Mouse (Mus musculus) forebrain, postnatal 0 days (tissue): ENCODE measurements around the gene 1700014D04Rik. TPM values are rescaled to one million over a fixed set of nuclear protein-coding genes. Genes with fewer than 3 reads are reported as not detected.
"Not testable (repeated sequence)": the region's sequence is repeated elsewhere in the genome, so short reads cannot be mapped to it uniquely, and the experiment has no call there.

Source experiments
- ATAC-seq: fragments of 200-750 bp; cut with Nextera tagmentation; 2 replicates; pipeline ENCODE4 v1.8.0; 2017; ENCODE audit warnings: mild to moderate bottlenecking, moderate library complexity
- DNase-seq: peaks from one replicate; pipeline ENCODE4 v3.0.0-alpha.2; 2015
- H3K27ac ChIP-seq: fragments of 300-500 bp; sonication (generic); 2 replicates; pipeline ENCODE4 v1.5.1; 2014; ENCODE audit warnings: low read depth, mild to moderate bottlenecking, antibody characterized with exemption, low read length, moderate library complexity, mixed read lengths
- H3K27me3 ChIP-seq: fragments of 300-500 bp; sonication (generic); 2 replicates; pipeline ENCODE4 v1.6.1; 2014; ENCODE audit warnings: mild to moderate bottlenecking, low read length, mixed read lengths; ENCODE audit not compliant: insufficient read depth
- H3K36me3 ChIP-seq: fragments of 300-500 bp; sonication (generic); 2 replicates; pipeline ENCODE4 v1.6.1; 2014; ENCODE audit warnings: mild to moderate bottlenecking, moderate library complexity; ENCODE audit not compliant: insufficient read depth
- H3K4me1 ChIP-seq: fragments of 300-500 bp; sonication (generic); 2 replicates; pipeline ENCODE4 v1.6.1; 2014; ENCODE audit warnings: antibody characterized with exemption; ENCODE audit not compliant: insufficient read depth
- H3K4me2 ChIP-seq: fragments of 300-500 bp; sonication (generic); 2 replicates; pipeline ENCODE4 v1.6.1; 2014; ENCODE audit warnings: low read depth, mild to moderate bottlenecking, moderate library complexity
- H3K4me3 ChIP-seq: fragments of 300-500 bp; sonication (generic); 2 replicates; pipeline ENCODE4 v1.5.1; 2014; ENCODE audit warnings: low read depth, low read length, mixed read lengths
- H3K9ac ChIP-seq: fragments of 300-500 bp; sonication (generic); 2 replicates; pipeline ENCODE4 v1.6.1; 2014; ENCODE audit warnings: mild to moderate bottlenecking
- H3K9me3 ChIP-seq: fragments of 300-500 bp; sonication (generic); 2 replicates; pipeline ENCODE4 v1.6.1; 2016; ENCODE audit warnings: low read length
- CTCF ChIP-seq: sonication (generic); IDR thresholded peaks from 2 replicates; pipeline ENCODE4 v1.5.1; 2016; ENCODE audit warnings: antibody characterized with exemption, control low read depth, low read depth
- WGBS: fragments of 180-500 bp; shearing (Covaris S2); extraction: QIAGEN DNeasy Blood & Tissue Kit; methylation state at CpG from one replicate; pipeline ENCODE4 v1.1.7; 2014; 5-methylcytosine and 5-hydroxymethylcytosine counted together
- polyA plus RNA-seq: library from polyadenylated mRNA; unstranded; fragments of >200 nt; fragmentation: Nextera tagmentation; extraction: Ambion mirVana; gene quantifications from 2 replicates; pipeline ENCODE4 v1.2.1, GENCODE M21; 2015
- total RNA-seq: library from RNA; depleted of rRNA; stranded (reverse); fragments of >200 nt; gene quantifications from 2 replicates; pipeline ENCODE4 v1.2.3, GENCODE M21; 2014; rRNA removed

Gene 1700014D04Rik
- total RNA-seq (0.24 and 0.31 TPM in 2 replicates), polyA plus RNA-seq (0.42 and 0.54 TPM in 2 replicates)

DNA sequence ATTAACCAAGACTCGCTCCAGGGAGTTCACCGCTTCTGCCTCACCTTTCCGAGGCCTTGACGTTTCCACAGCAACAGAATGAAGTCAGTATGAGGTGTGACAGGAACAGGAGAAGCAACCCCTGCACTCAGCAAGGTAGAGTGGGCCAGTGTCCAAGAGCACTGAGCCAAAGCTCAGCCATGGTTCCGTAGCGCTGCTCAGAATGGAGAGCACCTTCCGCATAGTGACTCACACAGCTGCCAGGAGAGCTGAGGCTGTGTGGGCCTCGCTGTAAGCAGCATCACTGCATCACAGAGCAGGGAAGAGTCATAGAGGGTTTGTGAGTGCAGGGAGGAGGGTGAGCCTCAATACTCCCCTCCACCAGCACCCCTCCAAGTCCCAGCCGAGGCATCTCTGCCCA is at the start of gene 1700014D04Rik:
Gene 1700014D04Rik (minus strand): TSS at position 42 of the 400 bp plus-strand sequence.
- no peaks in the 10 kb centered on the region for H3K27me3 ChIP-seq
- no peak within 1 kb of the TSS for H3K27ac ChIP-seq
- H3K4me2 ChIP-seq, result no peak within 1 kb of the TSS
- no peak for TF ChIP-seq CTCF
- no peaks in the 10 kb centered on the region for H3K4me1 ChIP-seq
- H3K9me3 ChIP-seq, result no peaks in the 10 kb centered on the region
- H3K4me3 ChIP-seq, result no peak within 1 kb of the TSS
- peak; percentile 51 for ATAC-seq
- DNase-seq, result no peak
- no peaks in the 10 kb centered on the region for H3K36me3 ChIP-seq
- no peak within 1 kb of the TSS for H3K9ac ChIP-seq
- 73% methylated on average over 9 of the region's 9 CpGs for WGBS

DNA sequence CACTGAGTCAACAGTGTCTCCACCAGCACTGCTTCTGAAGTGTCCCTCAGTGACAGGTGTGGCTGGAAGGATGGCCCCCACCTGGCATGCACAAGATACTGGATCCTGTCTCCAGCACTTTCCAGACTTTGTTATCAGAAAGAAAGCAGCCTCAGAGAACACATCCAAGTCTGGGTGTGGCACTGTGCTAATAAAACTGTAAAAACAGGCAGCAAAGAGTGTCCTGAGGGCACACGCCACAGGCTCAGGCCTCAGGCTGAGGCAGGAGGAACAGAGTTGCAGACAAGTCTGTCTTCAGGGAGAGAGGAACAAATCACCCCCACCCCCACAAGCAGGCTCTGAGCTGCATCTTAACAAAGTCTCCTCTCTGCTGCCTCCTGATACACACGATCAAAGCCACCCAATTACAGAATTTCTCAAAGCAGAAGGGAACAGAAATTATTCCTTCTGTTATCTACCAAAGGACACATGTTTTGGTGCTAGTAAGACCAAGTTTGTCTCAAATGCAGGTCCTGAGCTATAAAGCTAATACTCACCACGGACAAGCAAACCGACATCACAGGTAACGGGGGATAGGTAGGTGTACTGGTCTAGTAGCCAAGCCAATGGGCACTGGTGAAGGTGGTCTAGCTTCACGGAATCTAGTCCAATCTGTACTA is 49.4 kb upstream of the 1700014D04Rik start:
- TF ChIP-seq CTCF, result no peak
- DNase-seq, result no peak
- no peak for ATAC-seq
- Histone ChIP-seq H3K4me1 (no peaks in the 10 kb centered on the region), H3K9ac (no peak overlapping the region), H3K36me3 (peaks cover 91% of the 10 kb centered on the region), H3K4me2 (no peak overlapping the region), H3K9me3 (no peaks in the 10 kb centered on the region), H3K27ac (no peak overlapping the region), H3K4me3 (no peak overlapping the region), H3K27me3 (no peaks in the 10 kb centered on the region)
- 94% methylated on average over 6 of the region's 6 CpGs for WGBS

DNA sequence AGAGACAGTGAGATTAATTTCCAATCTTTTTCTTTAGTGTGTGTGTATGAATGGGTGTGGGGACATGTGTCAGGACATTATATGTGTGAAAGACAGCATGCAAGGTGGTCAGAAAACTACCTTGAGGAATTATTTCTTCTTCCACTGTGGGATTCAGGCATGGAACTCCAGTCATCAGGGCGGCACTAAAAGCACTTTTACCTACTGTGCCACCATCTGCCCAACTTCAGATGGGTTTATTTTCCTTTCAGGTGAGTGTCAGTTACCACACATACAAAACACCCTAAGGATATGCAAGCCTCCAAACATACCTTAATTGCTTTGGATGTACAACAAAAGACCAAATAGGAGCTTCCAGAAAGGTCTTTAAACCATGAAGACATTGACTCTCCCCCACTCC is 48.2 kb upstream of the 1700014D04Rik start:
- Histone ChIP-seq H3K4me3 (no peak overlapping the region), H3K27me3 (no peaks in the 10 kb centered on the region), H3K9me3 (no peaks in the 10 kb centered on the region), H3K36me3 (peaks cover 88% of the 10 kb centered on the region), H3K27ac (no peak overlapping the region), H3K9ac (no peak overlapping the region), H3K4me1 (no peaks in the 10 kb centered on the region), H3K4me2 (no peak overlapping the region)
- no peak for TF ChIP-seq CTCF
- WGBS, result 97% methylated on average over 1 of the region's 1 CpGs
- DNase-seq, result no peak
- no peak for ATAC-seq

DNA sequence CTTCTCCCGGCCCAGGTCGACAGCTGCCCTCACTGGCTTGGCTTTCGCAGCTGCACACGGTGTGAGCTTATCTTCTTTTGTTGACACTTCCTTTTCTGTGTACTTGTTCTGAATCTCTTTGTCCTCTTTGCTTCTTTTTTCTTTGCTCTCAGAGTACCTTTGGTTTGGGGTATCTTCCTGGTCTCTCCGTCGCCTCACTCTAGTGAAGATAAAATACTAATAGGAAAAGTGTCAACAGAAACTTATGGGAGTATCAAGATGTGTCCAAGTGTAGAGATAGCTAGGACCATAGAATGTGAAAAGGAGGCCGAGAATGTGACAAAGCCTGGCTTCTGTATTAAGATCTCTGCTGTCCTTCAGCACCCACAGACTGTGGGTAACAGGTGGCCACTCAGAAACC is 35.6 kb upstream of the 1700014D04Rik start, which contains the start of gene Gm49354:
Gene Gm49354 (minus strand): TSS at position 101 of the 400 bp plus-strand sequence.
- H3K27me3 ChIP-seq, result no peaks in the 10 kb centered on the region
- no peak within 1 kb of the TSS for H3K4me2 ChIP-seq
- TF ChIP-seq CTCF, result no peak
- H3K27ac ChIP-seq, result no peak within 1 kb of the TSS
- H3K36me3 ChIP-seq, result peaks cover 94% of the 10 kb centered on the region
- H3K9ac ChIP-seq, result no peak within 1 kb of the TSS
- no peak within 1 kb of the TSS for H3K4me3 ChIP-seq
- DNase-seq (no peak), ATAC-seq (no peak)
- H3K9me3 ChIP-seq, result no peaks in the 10 kb centered on the region
- WGBS, result 96% methylated on average over 7 of the region's 7 CpGs
- no peaks in the 10 kb centered on the region for H3K4me1 ChIP-seq

DNA sequence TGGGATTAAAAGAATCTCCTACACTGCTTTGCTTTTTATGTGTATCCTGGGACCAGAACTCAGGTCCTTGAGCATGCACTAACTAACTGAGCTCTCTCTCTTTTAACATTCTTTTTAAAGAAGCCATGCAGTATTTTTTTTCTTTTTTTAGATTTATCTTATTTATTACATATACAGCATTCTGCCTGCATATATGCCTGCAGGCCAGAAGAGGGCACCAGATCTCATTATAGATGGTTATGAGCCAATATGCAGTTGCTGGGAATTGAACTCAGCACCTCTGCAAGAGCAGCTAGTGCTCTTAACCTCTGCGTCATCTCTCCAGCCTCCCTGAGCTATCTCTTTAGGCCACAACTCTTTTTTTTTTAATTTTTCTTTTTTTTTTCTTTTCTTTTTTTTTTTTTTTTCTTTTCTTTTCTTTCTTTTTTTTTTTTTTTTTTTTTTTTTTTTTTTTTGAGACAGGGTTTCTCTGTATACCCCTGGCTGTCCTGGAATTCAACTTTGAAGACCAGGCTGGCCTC is 33.3 kb upstream of the 1700014D04Rik start:
- WGBS, result 97% methylated on average over 1 of the region's 1 CpGs
- H3K4me2 ChIP-seq, H3K4me1 ChIP-seq, DNase-seq, ATAC-seq, H3K27me3 ChIP-seq, H3K9me3 ChIP-seq, H3K4me3 ChIP-seq, H3K9ac ChIP-seq, H3K27ac ChIP-seq: not testable (repeated sequence)
- H3K36me3 ChIP-seq, result peaks cover 91% of the 10 kb centered on the region
- TF ChIP-seq CTCF, result peak; percentile 29; the same call in 1 of the 2 replicates

DNA sequence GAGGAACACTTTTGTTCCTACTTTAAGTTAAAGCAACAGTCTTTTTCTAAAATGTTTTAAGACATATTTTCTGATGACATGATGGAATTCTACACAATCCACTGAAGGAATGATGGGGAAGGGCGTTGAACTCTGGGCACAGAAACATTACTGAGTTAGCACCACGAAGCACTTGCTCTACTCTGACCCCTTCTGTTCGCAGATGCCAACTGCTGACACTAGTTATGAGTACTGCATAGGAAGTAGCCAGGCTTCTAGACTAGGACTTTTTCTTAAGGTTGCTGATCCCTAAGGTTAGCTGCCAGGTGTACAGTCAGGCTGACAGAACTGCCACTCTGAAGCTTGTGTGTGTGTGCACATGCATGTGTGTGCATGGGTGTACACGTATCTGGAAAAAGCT is 32.7 kb upstream of the 1700014D04Rik start:
- Histone ChIP-seq H3K4me1 (no peaks in the 10 kb centered on the region), H3K36me3 (peaks cover 87% of the 10 kb centered on the region), H3K27ac (no peak overlapping the region), H3K4me2 (no peak overlapping the region), H3K9me3 (no peaks in the 10 kb centered on the region), H3K9ac (no peak overlapping the region), H3K27me3 (no peaks in the 10 kb centered on the region), H3K4me3 (no peak overlapping the region)
- TF ChIP-seq CTCF, result peak; percentile 30; the same call in 1 of the 2 replicates
- ATAC-seq, result no peak; the same call in 1 of the 2 replicates
- DNase-seq, result peak; percentile 6
- WGBS, result 90% methylated on average over 4 of the region's 4 CpGs

DNA sequence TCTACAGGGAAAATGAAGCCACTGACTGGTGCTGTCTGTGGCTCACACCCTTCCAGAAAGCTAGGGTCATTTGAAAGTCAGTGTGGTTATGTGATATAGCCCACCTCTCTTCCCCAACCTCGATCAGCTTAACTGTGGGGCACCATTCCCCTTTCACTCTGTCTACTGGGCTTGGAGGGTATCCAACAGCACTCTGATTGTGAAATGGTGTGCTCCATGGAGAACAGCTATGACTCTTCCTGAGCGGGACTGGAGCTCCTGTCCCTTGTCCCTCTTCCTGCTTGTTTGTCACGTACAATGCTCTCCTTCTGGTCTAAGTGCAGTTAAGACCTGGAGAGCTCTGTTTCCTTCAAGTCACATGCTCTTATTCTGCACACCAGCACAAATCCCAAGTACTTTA is 28.6 kb upstream of the 1700014D04Rik start:
- Histone ChIP-seq H3K4me3 (no peak overlapping the region), H3K9me3 (no peaks in the 10 kb centered on the region), H3K27me3 (no peaks in the 10 kb centered on the region), H3K4me1 (peaks cover 7% of the 10 kb centered on the region; the same call in 1 of the 2 replicates), H3K9ac (no peak overlapping the region), H3K36me3 (peaks cover 56% of the 10 kb centered on the region), H3K4me2 (no peak overlapping the region), H3K27ac (no peak overlapping the region)
- ATAC-seq, result no peak
- 79% methylated on average over 3 of the region's 3 CpGs for whole genome bisulfite sequencing
- no peak for TF ChIP-seq CTCF
- no peak for DNase-seq
